Mouse (Mus musculus): ENCODE results near the gene March1.

GRCm38 (mm10) chr8:66022815-66023214, 405.1 kb downstream of the March1 start:
- TF ChIP-seq POLR2A (IDR thresholded peaks at IDR 0.05; ENCODE audit: extremely low read depth, insufficient read depth, low read length): no peak
- no peak for TF ChIP-seq CTCF (IDR thresholded peaks at IDR 0.05; ENCODE audit: low read depth, low read length)

All from liver, adult 2 months (tissue).